Mouse (Mus musculus) CH12.LX (cell line): Measurements from ENCODE around the gene Gng2.
"Not testable (repeated sequence)": the region's sequence is repeated elsewhere in the genome, so short reads cannot be mapped to it uniquely, and the experiment has no call there.

ENCODE experiments used
- CTCF ChIP-seq, 2 experiments: IDR thresholded peaks in 1 of 2; conservative IDR thresholded peaks in 1 of 2; 2 replicates each; pipeline ENCODE4 v1.5.1; 2011 to 2012; ENCODE audit warnings: low read depth in 2 of 2, low read length in 2 of 2, improper control_type of control experiment in 1 of 2, inconsistent platforms in 1 of 2, mild to moderate bottlenecking in 1 of 2, moderate library complexity in 1 of 2
- EP300 ChIP-seq: IDR thresholded peaks from 2 replicates; pipeline ENCODE4 v1.6.1; 2011; ENCODE audit warnings: low read length, improper control_type of control experiment
- POLR2A ChIP-seq: IDR thresholded peaks from 2 replicates; pipeline ENCODE4 v1.6.1; 2011; ENCODE audit warnings: low read depth, mild to moderate bottlenecking, improper control_type of control experiment, low read length
- SMC3 ChIP-seq: IDR thresholded peaks from 2 replicates; pipeline ENCODE4 v1.6.1; 2011; ENCODE audit warnings: low read depth, low read length, improper control_type of control experiment
- UBTF ChIP-seq: IDR thresholded peaks from 2 replicates; pipeline ENCODE4 v1.6.1; 2012; ENCODE audit warnings: low read depth, mild to moderate bottlenecking, inconsistent platforms, low read length, improper control_type of control experiment, moderate library complexity

- TF ChIP-seq POLR2A; CTCF (conservative IDR thresholded peaks at IDR 0.05 in 1 of 2, IDR thresholded peaks at IDR 0.05 in 1 of 2; ENCODE audit: low read depth in 2 of 2, low read length in 2 of 2); SMC3; EP300; UBTF: not testable (repeated sequence)
These were observed 93.0 kb downstream of the Gng2 start for GRCm38 (mm10) chr14:19884431-19884830.
